Mouse (Mus musculus) limb, embryonic 14.5 days (tissue): ENCODE data around the gene Gm19345. TPM values are rescaled to one million over a fixed set of nuclear protein-coding genes. Genes with fewer than 3 reads are reported as not detected.

Source experiments
- ATAC-seq: fragments of 200-750 bp; cut with Nextera tagmentation; 2 replicates; pipeline ENCODE4 v1.8.0; 2017; ENCODE audit warnings: low read depth, moderate number of reproducible peaks, moderate TSS enrichment; ENCODE audit not compliant: low FRiP score
- DNase-seq: peaks from one replicate; pipeline ENCODE4 v3.0.0-alpha.2; 2015; ENCODE audit warnings: low spot score
- H3K27ac ChIP-seq: fragments of 300-500 bp; sonication (generic); replicated peaks from 2 replicates; pipeline ENCODE4 v1.5.1; 2014; ENCODE audit warnings: low read depth, mild to moderate bottlenecking, low read length, moderate library complexity, mixed read lengths
- H3K27me3 ChIP-seq: fragments of 300-500 bp; sonication (generic); 2 replicates; pipeline ENCODE4 v1.6.1; 2014; ENCODE audit warnings: low read length, mixed read lengths; ENCODE audit not compliant: control insufficient read depth, insufficient read depth
- H3K36me3 ChIP-seq: fragments of 300-500 bp; sonication (generic); 2 replicates; pipeline ENCODE4 v1.6.1; 2014; ENCODE audit warnings: mild to moderate bottlenecking, low read length, moderate library complexity, mixed read lengths; ENCODE audit not compliant: control insufficient read depth, insufficient read depth
- H3K4me1 ChIP-seq: fragments of 300-500 bp; sonication (generic); 2 replicates; pipeline ENCODE4 v1.6.1; 2014; ENCODE audit warnings: antibody characterized with exemption, low read length, mixed read lengths; ENCODE audit not compliant: control insufficient read depth, insufficient read depth
- H3K4me2 ChIP-seq: fragments of 300-500 bp; sonication (generic); replicated peaks from 2 replicates; pipeline ENCODE4 v1.6.1; 2014; ENCODE audit warnings: low read depth, mild to moderate bottlenecking, low read length, moderate library complexity; ENCODE audit not compliant: severe bottlenecking
- H3K4me3 ChIP-seq: fragments of 300-500 bp; sonication (generic); replicated peaks from 2 replicates; pipeline ENCODE4 v1.5.1; 2014; ENCODE audit warnings: low read length
- H3K9ac ChIP-seq: fragments of 300-500 bp; sonication (generic); 2 replicates; pipeline ENCODE4 v1.6.1; 2014; ENCODE audit warnings: mild to moderate bottlenecking, low read depth, low read length, moderate library complexity; ENCODE audit not compliant: severe bottlenecking
- H3K9me3 ChIP-seq: fragments of 300-500 bp; sonication (generic); 2 replicates; pipeline ENCODE4 v1.6.1; 2016; ENCODE audit warnings: low read length; ENCODE audit not compliant: control insufficient read depth
- POLR2A ChIP-seq: fragments of 200-500 bp; IDR thresholded peaks from 2 replicates; pipeline ENCODE4 v1.8.0; 2012; ENCODE audit warnings: inconsistent platforms, mild to moderate bottlenecking, moderate library complexity, borderline replicate concordance; ENCODE audit not compliant: insufficient read depth, insufficient read length; ENCODE audit errors: extremely low read depth
- WGBS: fragments of 180-500 bp; shearing (Covaris S2); extraction: QIAGEN DNeasy Blood & Tissue Kit; methylation state at CpG from one replicate; pipeline ENCODE4 v1.1.7; 2014; 5-methylcytosine and 5-hydroxymethylcytosine counted together
- polyA plus RNA-seq, 2 experiments: library from polyadenylated mRNA; depleted of rRNA in 1 of 2; stranded (reverse) in 1 of 2; unstranded in 1 of 2; fragments of >200 nt; fragmentation: Nextera tagmentation in 1 of 2; extraction: Ambion mirVana in 1 of 2; gene quantifications; 2 replicates each; pipeline versions ENCODE4 v1.2.1 to v1.2.3; 2012 to 2014

Gene Gm19345
- polyA plus RNA-seq (2012; rRNA removed), result 0.12 and 0.13 TPM in 2 replicates
- not detected in 2 replicates for polyA plus RNA-seq (2014; fragmentation: Nextera tagmentation; extraction: Ambion mirVana)

DNA sequence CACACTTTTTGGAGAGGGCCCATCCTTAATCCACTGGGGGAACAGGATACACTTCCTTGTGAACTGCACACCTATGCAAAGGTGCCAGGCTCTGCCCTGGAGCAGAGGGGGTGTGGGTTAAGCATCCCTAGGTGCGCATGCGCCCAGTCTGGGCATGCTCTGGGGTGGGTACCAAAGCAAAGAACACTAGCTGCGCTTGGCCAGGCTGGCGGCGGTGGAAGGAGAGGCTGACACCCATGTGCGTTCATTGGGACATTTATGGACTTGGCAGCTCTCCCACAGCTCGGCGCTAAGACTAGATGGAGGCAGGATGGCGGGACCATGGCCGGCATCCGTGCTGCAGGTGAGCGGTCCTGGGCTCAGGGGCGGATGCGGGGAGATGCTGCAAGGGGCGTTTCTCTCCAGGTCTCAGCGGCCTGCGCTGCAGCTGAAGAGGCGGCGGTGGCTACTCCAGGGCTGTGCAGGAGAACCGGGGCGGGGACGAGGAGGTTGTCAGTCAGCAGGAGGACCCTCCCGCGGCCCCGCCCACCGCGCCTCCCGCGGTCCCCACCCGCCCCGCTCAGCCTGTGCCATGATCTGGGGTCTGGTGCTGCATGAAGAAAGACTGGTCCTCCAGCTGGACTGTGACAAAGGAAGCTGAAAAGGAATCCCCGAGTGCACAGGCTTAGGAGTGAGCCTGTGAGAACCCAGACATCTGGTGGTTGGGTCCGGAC is at the start of gene Gm19345:
Gene Gm19345 (plus strand): TSS at position 146 of the 713 bp plus-strand sequence.
- H3K4me2 ChIP-seq, result peak within 1 kb of the TSS; percentile 37
- DNase-seq, result no peak
- WGBS, result 5% methylated on average over 23 of the region's 33 CpGs
- H3K4me1 ChIP-seq, result peaks cover 4% of the 10 kb centered on the region; the same call in 1 of the 2 replicates
- H3K36me3 ChIP-seq, result no peaks in the 10 kb centered on the region
- peak within 1 kb of the TSS; percentile 26 for H3K4me3 ChIP-seq
- no peak within 1 kb of the TSS for H3K27ac ChIP-seq
- TF ChIP-seq POLR2A, result no peak
- peak; percentile 55 for ATAC-seq
- peaks cover 14% of the 10 kb centered on the region for H3K27me3 ChIP-seq
- peak within 1 kb of the TSS; percentile 38; the same call in 1 of the 2 replicates for H3K9ac ChIP-seq
- H3K9me3 ChIP-seq, result no peaks in the 10 kb centered on the region

DNA sequence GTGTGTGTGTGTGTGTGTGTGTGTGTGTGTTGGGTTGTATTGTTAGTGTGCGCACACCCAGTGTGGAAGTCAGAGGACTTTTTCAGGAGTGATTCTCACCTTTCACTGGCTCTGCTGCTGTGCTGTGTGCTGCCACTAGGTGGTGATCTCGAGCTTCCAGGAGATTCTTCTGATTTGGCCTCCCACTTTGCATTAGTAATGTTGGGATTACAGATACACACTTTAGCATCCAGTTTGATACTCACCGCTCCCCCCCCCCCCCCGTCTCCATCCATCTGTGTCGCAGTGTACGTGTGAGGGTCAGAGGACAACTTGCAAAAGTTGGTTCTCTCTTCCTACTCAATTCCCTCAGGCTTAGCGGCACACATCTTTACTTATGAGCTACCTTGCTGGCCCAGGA is 48.8 kb upstream of the Gm19345 start:
- WGBS, result 20% methylated on average over 7 of the region's 7 CpGs
- Histone ChIP-seq H3K9ac (no peak overlapping the region), H3K4me2 (no peak overlapping the region), H3K27ac (no peak overlapping the region), H3K27me3 (no peaks in the 10 kb centered on the region), H3K36me3 (no peaks in the 10 kb centered on the region), H3K4me1 (no peaks in the 10 kb centered on the region), H3K4me3 (no peak overlapping the region), H3K9me3 (no peaks in the 10 kb centered on the region)
- TF ChIP-seq POLR2A, result peak; percentile 26; the same call in 1 of the 2 replicates
- peak; percentile 63 for DNase-seq
- no peak for ATAC-seq

- no peak for TF ChIP-seq POLR2A
- no peak for ATAC-seq
- Histone ChIP-seq H3K9me3 (no peaks in the 10 kb centered on the region), H3K36me3 (no peaks in the 10 kb centered on the region), H3K9ac (no peak overlapping the region), H3K27me3 (peaks cover 34% of the 10 kb centered on the region), H3K4me1 (peaks cover 8% of the 10 kb centered on the region; the same call in 1 of the 2 replicates), H3K27ac (no peak overlapping the region), H3K4me3 (no peak overlapping the region), H3K4me2 (no peak overlapping the region)
- DNase-seq, result no peak
- 82% methylated on average over 8 of the region's 8 CpGs for WGBS
Observed at GRCm38 (mm10) chr7:19806356-19806969, 45.3 kb upstream of the Gm19345 start.

DNA sequence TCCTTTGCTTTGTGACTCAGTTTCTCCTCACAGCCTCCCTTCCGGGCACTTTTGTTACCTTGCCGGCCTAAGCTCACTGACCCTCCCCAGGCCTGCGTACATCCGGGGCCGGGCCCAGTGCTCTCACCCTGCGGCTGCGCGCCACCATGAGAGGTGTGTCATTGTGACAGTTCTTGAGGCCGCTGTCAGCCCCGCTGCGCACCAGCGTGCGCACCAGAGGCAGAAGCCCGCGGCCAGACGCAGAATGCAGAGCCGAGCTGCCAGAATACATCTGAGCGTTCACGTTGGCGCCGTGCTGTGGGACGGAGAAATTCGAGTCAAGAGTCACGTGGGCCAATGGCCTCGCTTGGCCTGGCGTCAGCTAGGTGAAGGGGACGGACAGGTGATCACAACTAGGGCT is 42.4 kb upstream of the Gm19345 start:
- DNase-seq (no peak), ATAC-seq (peak; percentile 38)
- Histone ChIP-seq H3K4me2 (peak overlapping the region; percentile 35), H3K36me3 (no peaks in the 10 kb centered on the region), H3K4me3 (peak overlapping the region; percentile 26), H3K4me1 (peaks cover 8% of the 10 kb centered on the region; the same call in 1 of the 2 replicates), H3K27ac (no peak overlapping the region), H3K9ac (no peak overlapping the region), H3K9me3 (no peaks in the 10 kb centered on the region), H3K27me3 (peaks cover 45% of the 10 kb centered on the region)
- 5% methylated on average over 27 of the region's 27 CpGs for WGBS
- no peak for TF ChIP-seq POLR2A

DNA sequence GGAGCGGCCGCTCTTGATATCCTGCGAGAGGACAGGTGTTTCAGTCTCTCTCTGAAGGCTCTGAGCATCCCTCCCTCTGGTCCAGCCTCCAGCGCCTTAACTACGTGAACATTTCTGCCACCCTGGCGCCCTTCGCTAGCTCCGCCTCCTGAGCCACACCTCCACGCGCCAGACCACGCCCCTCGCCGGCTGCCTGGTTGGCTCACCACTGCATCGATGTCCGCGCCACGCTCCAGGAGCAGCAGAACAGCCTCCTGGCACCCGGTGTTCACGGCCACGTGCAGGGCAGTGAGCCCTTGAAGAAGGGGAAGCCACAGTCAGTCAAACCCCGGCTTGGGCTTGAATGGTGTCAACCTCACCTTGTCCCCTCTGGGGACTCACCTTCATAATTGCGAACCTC is 40.7 kb upstream of the Gm19345 start:
- TF ChIP-seq POLR2A, result no peak
- WGBS, result 4% methylated on average over 22 of the region's 22 CpGs
- Histone ChIP-seq H3K4me2 (peak overlapping the region; percentile 35), H3K9ac (no peak overlapping the region), H3K27me3 (peaks cover 45% of the 10 kb centered on the region), H3K4me1 (peaks cover 13% of the 10 kb centered on the region; the same call in 1 of the 2 replicates), H3K36me3 (no peaks in the 10 kb centered on the region), H3K27ac (no peak overlapping the region), H3K4me3 (peak overlapping the region; percentile 18), H3K9me3 (no peaks in the 10 kb centered on the region)
- ATAC-seq (no peak), DNase-seq (no peak)
